Mouse (Mus musculus): ENCODE results near the gene Ddhd1. TPM values are rescaled to one million over a fixed set of nuclear protein-coding genes. Genes with fewer than 3 reads are reported as not detected.

Ddhd1 gene
- polyA plus RNA-seq, 1 experiment = 5.5 TPM

DNA sequence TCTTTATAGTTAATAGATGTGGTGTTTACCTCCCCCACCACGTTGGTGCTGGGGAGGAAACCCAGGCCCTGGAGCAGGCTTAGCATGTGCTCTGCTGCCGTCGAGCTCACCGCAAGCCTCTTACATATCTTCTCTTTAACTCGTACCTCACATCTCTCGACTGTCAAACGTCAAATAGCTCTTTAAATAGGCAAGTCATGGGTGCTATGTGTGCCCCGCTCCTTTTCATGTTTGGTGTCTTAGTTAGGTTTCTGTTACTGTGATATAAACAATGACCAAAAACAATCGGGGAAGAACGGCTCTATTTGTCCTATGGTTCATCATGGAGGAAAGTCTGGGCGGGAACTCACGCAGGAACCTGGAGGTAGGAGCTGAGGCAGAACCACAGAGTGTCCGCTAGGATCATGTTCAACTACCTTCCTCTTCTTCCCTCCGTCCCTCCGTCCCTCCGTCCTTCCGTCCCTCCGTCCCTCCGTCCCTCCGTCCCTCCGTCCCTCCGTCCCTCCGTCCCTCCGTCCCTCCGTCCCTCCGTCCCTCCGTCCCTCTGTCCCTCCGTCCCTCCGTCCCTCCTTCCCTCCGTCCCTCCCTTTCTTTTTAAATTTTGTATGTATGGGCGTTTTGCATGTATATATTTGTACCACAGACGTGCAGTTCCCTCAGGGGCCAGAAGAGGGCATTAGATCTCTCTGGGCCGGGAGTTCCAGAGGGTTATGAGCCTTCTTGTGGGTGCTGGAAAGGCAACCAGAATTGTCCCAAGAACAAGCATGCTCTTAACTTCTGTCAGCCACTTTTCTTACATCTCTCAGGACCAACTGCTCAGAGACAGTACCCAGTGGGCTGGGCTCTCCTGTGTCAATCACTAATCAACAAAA, 91.6 kb downstream of the Ddhd1 start:
- no peak overlapping the region for H3ac ChIP-seq (ENCODE audit: control insufficient read depth, insufficient read length)
- TF ChIP-seq SRF (IDR thresholded peaks at IDR 0.05; ENCODE audit: control insufficient read depth, insufficient read length, low read depth) (no peak), E2F4 (IDR thresholded peaks at IDR 0.05; ENCODE audit: insufficient read depth) (no peak), MYOD1 (IDR thresholded peaks at IDR 0.05; ENCODE audit: control insufficient read depth in 1 of 3, insufficient read length in 2 of 3, low read depth in 2 of 3) (no peak), POLR2A (IDR thresholded peaks at IDR 0.05; ENCODE audit: insufficient read length, low read depth) (no peak)
- no peaks in the 10 kb centered on the region for H3K79me2 ChIP-seq (ENCODE audit: control insufficient read depth, insufficient read depth)
- H3K4me3 ChIP-seq = no peak overlapping the region
- H3K27me3 ChIP-seq (ENCODE audit: control insufficient read depth, insufficient read depth, insufficient read length) = no peaks in the 10 kb centered on the region
- H3K36me3 ChIP-seq (ENCODE audit: control insufficient read depth, insufficient read depth) = no peaks in the 10 kb centered on the region
- no peak overlapping the region for H3K4me2 ChIP-seq (ENCODE audit: low read depth)

DNA sequence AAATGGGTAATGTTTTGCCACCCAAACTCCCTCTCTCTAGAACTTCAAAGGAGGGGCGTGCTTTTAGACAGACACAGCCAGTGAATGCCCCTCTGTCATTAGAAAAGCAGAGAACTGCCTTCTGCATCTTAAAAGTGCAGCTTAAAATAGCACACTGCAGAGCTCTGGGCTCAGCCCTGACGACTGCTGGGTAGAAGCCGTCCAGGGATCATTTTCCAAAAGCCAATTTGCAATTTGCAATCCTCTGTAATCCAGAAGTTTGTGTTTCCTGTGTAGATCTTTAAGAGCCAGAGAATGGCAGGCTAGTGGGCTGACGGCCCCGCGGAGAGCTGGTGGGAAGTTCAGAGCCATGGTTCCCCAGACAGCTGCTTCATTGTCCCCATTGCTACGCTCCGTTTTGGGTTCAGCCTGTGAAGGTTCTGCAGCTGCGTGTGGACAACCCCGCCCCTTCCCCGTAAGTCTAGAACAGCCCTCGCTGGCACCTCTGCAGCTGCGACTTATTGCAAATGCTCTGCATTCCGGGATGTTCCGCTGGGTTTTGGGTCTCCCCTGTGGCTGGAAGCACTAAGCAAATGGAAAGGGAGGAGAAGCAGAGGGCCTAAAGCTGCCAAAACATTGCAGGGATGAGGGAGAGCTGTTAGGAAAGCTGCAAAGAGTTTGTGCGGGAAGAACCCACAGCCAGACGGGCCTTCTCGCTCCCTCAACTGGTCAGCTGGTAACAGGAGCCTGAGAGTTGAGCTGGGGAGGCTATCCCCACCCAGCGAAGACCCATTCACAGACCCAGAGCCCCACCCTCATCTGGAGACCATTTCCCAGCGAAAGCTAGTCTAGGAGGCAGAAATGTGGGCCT, 92.5 kb downstream of the Ddhd1 start:
- Histone ChIP-seq H3K79me2 (ENCODE audit: control insufficient read depth, insufficient read depth) (no peaks in the 10 kb centered on the region), H3K27me3 (ENCODE audit: control insufficient read depth, insufficient read depth, insufficient read length) (no peaks in the 10 kb centered on the region), H3K4me2 (ENCODE audit: low read depth) (peak overlapping the region; percentile 12), H3K36me3 (ENCODE audit: control insufficient read depth, insufficient read depth) (no peaks in the 10 kb centered on the region), H3ac (ENCODE audit: control insufficient read depth, insufficient read length) (no peak overlapping the region), H3K4me3 (no peak overlapping the region)
- TF ChIP-seq POLR2AphosphoS2 (IDR thresholded peaks at IDR 0.05; ENCODE audit: insufficient read length, low read depth) (no peak), MYOG (IDR thresholded peaks at IDR 0.05; ENCODE audit: control insufficient read depth in 1 of 3, insufficient read depth in 1 of 3, insufficient read length in 2 of 3, low read depth in 2 of 3) (peak in 2 of 3 experiments; percentile 40 to 51), MYOD1 (IDR thresholded peaks at IDR 0.05; ENCODE audit: control insufficient read depth in 1 of 3, insufficient read length in 2 of 3, low read depth in 2 of 3) (peak in 1 of 3 experiments; percentile 24)

DNA sequence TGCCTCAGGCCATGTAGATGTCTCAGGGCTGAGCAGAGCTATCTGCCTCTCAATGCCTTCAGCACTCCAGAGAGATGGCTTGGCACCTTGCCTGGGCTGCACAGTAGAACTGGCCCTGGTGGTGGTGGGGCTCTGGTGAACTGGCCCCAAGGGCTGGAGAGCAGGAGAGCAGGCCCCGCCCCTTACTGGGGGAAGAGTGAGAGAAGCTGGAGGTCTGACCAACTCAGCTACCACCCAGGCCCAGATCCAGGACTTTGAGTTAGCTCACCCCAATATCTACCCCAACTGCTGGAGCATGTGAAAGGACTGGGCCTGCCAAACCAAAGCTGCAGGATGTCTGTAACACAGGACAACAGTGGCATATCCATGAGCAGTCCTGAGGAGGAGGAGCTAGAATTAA, 94.4 kb downstream of the Ddhd1 start:
- TF ChIP-seq MYOG (IDR thresholded peaks at IDR 0.05; ENCODE audit: control insufficient read depth in 1 of 3, insufficient read depth in 1 of 3, insufficient read length in 2 of 3, low read depth in 2 of 3) = no peak
- Histone ChIP-seq H3K79me2 (ENCODE audit: control insufficient read depth, insufficient read depth) (no peaks in the 10 kb centered on the region), H3K36me3 (ENCODE audit: control insufficient read depth, insufficient read depth) (no peaks in the 10 kb centered on the region)

DNA sequence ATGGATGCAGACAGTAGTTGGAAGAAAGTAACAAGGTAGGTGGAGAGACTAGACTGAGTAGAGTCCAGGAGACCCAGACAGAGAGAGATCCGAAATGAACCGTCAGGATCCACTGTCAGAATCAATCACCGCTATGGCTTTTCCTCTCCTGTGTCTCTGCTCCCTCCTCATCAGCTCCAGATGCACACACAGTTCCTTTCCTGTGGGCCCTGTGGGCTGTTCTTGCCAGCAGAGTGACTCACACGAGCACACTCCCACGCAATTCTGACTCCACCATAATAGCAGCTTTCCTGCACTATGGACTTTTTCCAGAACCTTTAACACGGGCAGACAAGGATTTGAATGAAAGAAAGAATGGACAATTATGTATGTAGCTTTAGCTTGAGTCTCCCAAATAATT, 96.3 kb downstream of the Ddhd1 start:
- Histone ChIP-seq H3K36me3 (ENCODE audit: control insufficient read depth, insufficient read depth) (no peaks in the 10 kb centered on the region), H3K4me3 (no peak overlapping the region), H3K4me2 (ENCODE audit: low read depth) (peak overlapping the region; percentile 66), H3K27me3 (ENCODE audit: control insufficient read depth, insufficient read depth, insufficient read length) (no peaks in the 10 kb centered on the region), H3ac (ENCODE audit: control insufficient read depth, insufficient read length) (no peak overlapping the region), H3K79me2 (ENCODE audit: control insufficient read depth, insufficient read depth) (no peaks in the 10 kb centered on the region)
- TF ChIP-seq CEBPB (IDR thresholded peaks at IDR 0.05; ENCODE audit: insufficient read depth, poor library complexity, severe bottlenecking) = no peak
- no peak for TF ChIP-seq POLR2AphosphoS2 (IDR thresholded peaks at IDR 0.05; ENCODE audit: insufficient read length, low read depth)
- no peak for TF ChIP-seq POLR2A (IDR thresholded peaks at IDR 0.05; ENCODE audit: insufficient read length, low read depth)
- TF ChIP-seq SRF (IDR thresholded peaks at IDR 0.05; ENCODE audit: control insufficient read depth, insufficient read length, low read depth) = no peak
- TF ChIP-seq REST (IDR thresholded peaks at IDR 0.05; ENCODE audit: insufficient read depth, insufficient read length) = no peak
- TF ChIP-seq TCF3 (IDR thresholded peaks at IDR 0.05; ENCODE audit: insufficient read length, low read depth) = no peak
- no peak for TF ChIP-seq E2F4 (IDR thresholded peaks at IDR 0.05; ENCODE audit: insufficient read depth)
- TF ChIP-seq TCF12 (IDR thresholded peaks at IDR 0.05; ENCODE audit: insufficient read depth, poor library complexity, severe bottlenecking) = no peak
- no peak for TF ChIP-seq MYOG (IDR thresholded peaks at IDR 0.05; ENCODE audit: control insufficient read depth in 1 of 3, insufficient read depth in 1 of 3, insufficient read length in 2 of 3, low read depth in 2 of 3)

More for the DNA sequence above, 94.4 kb downstream of the Ddhd1 start:
- Histone ChIP-seq H3ac (ENCODE audit: control insufficient read depth, insufficient read length) (no peak overlapping the region), H3K4me2 (ENCODE audit: low read depth) (no peak overlapping the region), H3K27me3 (ENCODE audit: control insufficient read depth, insufficient read depth, insufficient read length) (no peaks in the 10 kb centered on the region), H3K4me3 (no peak overlapping the region)

DNA sequence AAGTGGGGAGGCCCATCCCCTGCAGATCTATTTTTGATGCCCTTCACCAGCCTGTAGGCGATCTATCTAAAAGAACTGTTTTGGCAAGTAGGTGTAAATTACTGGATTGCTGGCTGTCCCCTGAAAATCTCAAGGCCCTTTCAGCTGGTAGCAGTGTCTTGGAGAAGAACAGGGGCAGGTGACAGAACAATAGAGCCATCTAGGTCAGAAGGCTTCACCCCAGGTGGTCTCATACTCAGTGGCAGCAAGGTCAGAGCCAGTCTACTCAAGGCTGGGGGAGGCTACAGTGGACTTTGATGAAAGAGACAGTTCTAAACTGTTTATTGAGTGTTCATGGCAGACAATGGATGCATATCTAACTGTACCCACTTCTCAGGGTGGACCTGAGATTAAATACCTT, 98.9 kb downstream of the Ddhd1 start:
- TF ChIP-seq POLR2AphosphoS2 (IDR thresholded peaks at IDR 0.05; ENCODE audit: insufficient read length, low read depth) (no peak), MAX (IDR thresholded peaks at IDR 0.05; ENCODE audit: low read depth) (no peak), TCF12 (IDR thresholded peaks at IDR 0.05; ENCODE audit: insufficient read depth, poor library complexity, severe bottlenecking) (no peak), E2F4 (IDR thresholded peaks at IDR 0.05; ENCODE audit: insufficient read depth) (no peak)
- H3K4me3 ChIP-seq = no peak overlapping the region
- H3K4me2 ChIP-seq (ENCODE audit: low read depth) = no peak overlapping the region
- H3K36me3 ChIP-seq (ENCODE audit: control insufficient read depth, insufficient read depth) = no peaks in the 10 kb centered on the region
- H3ac ChIP-seq (ENCODE audit: control insufficient read depth, insufficient read length) = no peak overlapping the region
- no peaks in the 10 kb centered on the region for H3K27me3 ChIP-seq (ENCODE audit: control insufficient read depth, insufficient read depth, insufficient read length)
- no peaks in the 10 kb centered on the region for H3K79me2 ChIP-seq (ENCODE audit: control insufficient read depth, insufficient read depth)

Data from myocyte (in vitro differentiated cells).